Mouse (Mus musculus) myocyte (in vitro differentiated cells): ENCODE data around the gene Prps1. TPM values are rescaled to one million over a fixed set of nuclear protein-coding genes. Genes with fewer than 3 reads are reported as not detected.

Source experiments
- H3K27me3 ChIP-seq: one replicate; pipeline ENCODE4 v1.6.1; 2011; ENCODE audit not compliant: control insufficient read depth, insufficient read depth, insufficient read length
- H3K36me3 ChIP-seq: one replicate; pipeline ENCODE4 v1.6.1; 2011; ENCODE audit not compliant: control insufficient read depth, insufficient read depth
- H3K4me2 ChIP-seq: one replicate; pipeline ENCODE4 v1.6.1; 2011; ENCODE audit warnings: low read depth, control low read depth
- H3K4me3 ChIP-seq: one replicate; pipeline ENCODE4 v1.5.1; 2011; ENCODE audit warnings: mild to moderate bottlenecking, control low read depth, moderate library complexity
- H3K79me2 ChIP-seq: one replicate; pipeline ENCODE4 v1.6.1; 2011; ENCODE audit not compliant: control insufficient read depth, insufficient read depth
- H3ac ChIP-seq: one replicate; pipeline ENCODE4 v1.6.1; 2011; ENCODE audit not compliant: control insufficient read depth, insufficient read length
- CEBPB ChIP-seq: IDR thresholded peaks from 2 replicates; pipeline ENCODE4 v1.6.1; 2011; ENCODE audit warnings: mild to moderate bottlenecking, moderate library complexity; ENCODE audit not compliant: poor library complexity, insufficient read depth, severe bottlenecking
- E2F4 ChIP-seq: IDR thresholded peaks from one replicate; pipeline ENCODE4 v1.6.1; 2011; ENCODE audit warnings: mild to moderate bottlenecking, control low read depth, moderate library complexity; ENCODE audit not compliant: insufficient read depth
- MAX ChIP-seq: IDR thresholded peaks from one replicate; pipeline ENCODE4 v1.6.1; 2011; ENCODE audit warnings: low read depth, mild to moderate bottlenecking, control low read depth
- MYOD1 ChIP-seq, 3 experiments: IDR thresholded peaks; one replicate each; pipeline ENCODE4 v1.6.1; 2011; ENCODE audit warnings: control low read depth in 2 of 3, low read depth in 2 of 3, mild to moderate bottlenecking in 2 of 3, moderate library complexity in 1 of 3; ENCODE audit not compliant: insufficient read length in 2 of 3, control insufficient read depth in 1 of 3
- MYOG ChIP-seq, 3 experiments: IDR thresholded peaks; one replicate each; pipeline ENCODE4 v1.6.1; 2011; ENCODE audit warnings: control low read depth in 2 of 3, low read depth in 2 of 3, mild to moderate bottlenecking in 2 of 3; ENCODE audit not compliant: insufficient read length in 2 of 3, control insufficient read depth in 1 of 3, insufficient read depth in 1 of 3
- POLR2A ChIP-seq: IDR thresholded peaks from one replicate; pipeline ENCODE4 v1.6.1; 2011; ENCODE audit warnings: low read depth, mild to moderate bottlenecking, control low read depth, moderate library complexity; ENCODE audit not compliant: insufficient read length
- POLR2AphosphoS2 ChIP-seq: IDR thresholded peaks from one replicate; pipeline ENCODE4 v1.6.1; 2011; ENCODE audit warnings: low read depth, control low read depth; ENCODE audit not compliant: insufficient read length
- REST ChIP-seq: IDR thresholded peaks from one replicate; pipeline ENCODE4 v1.6.1; 2011; ENCODE audit warnings: mild to moderate bottlenecking, control low read depth, moderate library complexity; ENCODE audit not compliant: insufficient read depth, insufficient read length
- SRF ChIP-seq: IDR thresholded peaks from one replicate; pipeline ENCODE4 v1.6.1; 2011; ENCODE audit warnings: low read depth; ENCODE audit not compliant: control insufficient read depth, insufficient read length
- TCF12 ChIP-seq: IDR thresholded peaks from one replicate; pipeline ENCODE4 v1.6.1; 2011; ENCODE audit warnings: mild to moderate bottlenecking, control low read depth; ENCODE audit not compliant: poor library complexity, insufficient read depth, severe bottlenecking
- TCF3 ChIP-seq: IDR thresholded peaks from one replicate; pipeline ENCODE4 v1.6.1; 2011; ENCODE audit warnings: low read depth, control low read depth; ENCODE audit not compliant: insufficient read length
- USF1 ChIP-seq: IDR thresholded peaks from one replicate; pipeline ENCODE4 v1.6.1; 2011; ENCODE audit warnings: low read depth, mild to moderate bottlenecking, control low read depth, moderate library complexity
- polyA plus RNA-seq: library from polyadenylated mRNA; unstranded; fragments of >200 nt; fragmentation: generic; extraction: Trizol; gene quantifications from one replicate; pipeline ENCODE4 v1.2.1, GENCODE M21; 2012; ENCODE audit warnings: missing spikeins

The Prps1 gene
- polyA plus RNA-seq, 1 experiment = 26.9 TPM

DNA sequence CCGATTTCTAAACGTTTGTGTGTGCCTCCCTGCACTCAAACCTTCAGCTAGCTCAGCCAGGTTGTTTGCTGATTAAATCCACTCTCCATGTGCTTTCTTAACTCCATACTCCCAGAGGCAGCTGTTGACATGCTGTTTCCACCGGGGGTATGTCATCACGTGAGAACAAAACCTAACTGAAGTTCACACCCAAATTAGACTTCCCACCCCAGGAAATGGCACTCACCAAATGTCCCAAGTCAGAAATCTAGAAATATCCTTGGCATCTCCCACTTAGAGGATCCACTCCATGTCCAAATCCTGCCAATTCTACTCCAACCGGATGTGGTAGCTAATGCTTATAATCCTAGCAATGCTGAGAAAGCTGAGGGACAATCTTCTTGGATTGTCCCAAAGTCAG is 43.9 kb downstream of the Prps1 start:
- no peak overlapping the region for H3K4me2 ChIP-seq
- H3K36me3 ChIP-seq = no peaks in the 10 kb centered on the region
- TF ChIP-seq TCF3 (no peak), MYOD1 (IDR thresholded peaks at IDR 0.05; ENCODE audit: control insufficient read depth in 1 of 3, insufficient read length in 2 of 3, low read depth in 2 of 3) (no peak), MAX (no peak)
- no peaks in the 10 kb centered on the region for H3K79me2 ChIP-seq
- no peaks in the 10 kb centered on the region for H3K27me3 ChIP-seq
- H3K4me3 ChIP-seq = no peak overlapping the region
- H3ac ChIP-seq = no peak overlapping the region

- H3K36me3 ChIP-seq = no peaks in the 10 kb centered on the region
- no peak overlapping the region for H3ac ChIP-seq
- no peak overlapping the region for H3K4me3 ChIP-seq
- H3K4me2 ChIP-seq = no peak overlapping the region
- TF ChIP-seq TCF12 (no peak), CEBPB (no peak), USF1 (no peak), E2F4 (no peak), TCF3 (no peak), REST (no peak), MYOD1 (IDR thresholded peaks at IDR 0.05; ENCODE audit: control insufficient read depth in 1 of 3, insufficient read length in 2 of 3, low read depth in 2 of 3) (no peak), MAX (no peak), POLR2A (no peak), MYOG (IDR thresholded peaks at IDR 0.05; ENCODE audit: control insufficient read depth in 1 of 3, insufficient read depth in 1 of 3, insufficient read length in 2 of 3, low read depth in 2 of 3) (no peak), SRF (no peak), POLR2AphosphoS2 (no peak)
- no peaks in the 10 kb centered on the region for H3K27me3 ChIP-seq
- H3K79me2 ChIP-seq = no peaks in the 10 kb centered on the region
These were observed 45.2 kb downstream of the Prps1 start for GRCm38 (mm10) chrX:140501401-140502301.

GRCm38 (mm10) chrX:140503905-140504304 is 47.5 kb downstream of the Prps1 start:
- no peaks in the 10 kb centered on the region for H3K79me2 ChIP-seq
- H3K36me3 ChIP-seq = no peaks in the 10 kb centered on the region
- H3ac ChIP-seq = no peak overlapping the region
- H3K27me3 ChIP-seq = no peaks in the 10 kb centered on the region
- no peak overlapping the region for H3K4me3 ChIP-seq
- no peak for TF ChIP-seq POLR2A
- TF ChIP-seq USF1 = no peak
- no peak for TF ChIP-seq MAX
- no peak for TF ChIP-seq E2F4
- TF ChIP-seq MYOD1 (IDR thresholded peaks at IDR 0.05; ENCODE audit: control insufficient read depth in 1 of 3, insufficient read length in 2 of 3, low read depth in 2 of 3) = no peak
- no peak for TF ChIP-seq CEBPB
- no peak for TF ChIP-seq TCF3
- no peak for TF ChIP-seq MYOG (IDR thresholded peaks at IDR 0.05; ENCODE audit: control insufficient read depth in 1 of 3, insufficient read depth in 1 of 3, insufficient read length in 2 of 3, low read depth in 2 of 3)
- TF ChIP-seq REST = no peak
- no peak for TF ChIP-seq POLR2AphosphoS2
- TF ChIP-seq TCF12 = no peak
- TF ChIP-seq SRF = no peak
- peak overlapping the region; percentile 19 for H3K4me2 ChIP-seq

- Histone ChIP-seq H3K27me3 (no peaks in the 10 kb centered on the region), H3K4me3 (no peak overlapping the region), H3K36me3 (no peaks in the 10 kb centered on the region), H3ac (no peak overlapping the region), H3K4me2 (peak overlapping the region; percentile 68), H3K79me2 (no peaks in the 10 kb centered on the region)
- TF ChIP-seq SRF = no peak
- peak; percentile 15 for TF ChIP-seq POLR2A
These were observed 49.3 kb downstream of the Prps1 start for GRCm38 (mm10) chrX:140505497-140506238.
